Mouse (Mus musculus): Measurements from ENCODE around the gene Gm11009.
"Not testable (repeated sequence)": the region's sequence is repeated elsewhere in the genome, so short reads cannot be mapped to it uniquely, and the experiment has no call there.

Gm11009 gene

GRCm38 (mm10) chr2:176319394-176319793, at the start of gene Gm11009:
Gene Gm11009, minus strand, starts transcription at chr2:176319494.
- not testable (repeated sequence) for DNase-seq
